Mouse (Mus musculus): ENCODE data around the gene Tmem252.

Tmem252 gene

GRCm38 (mm10) chr19:24673762-24674161, at the start of gene Tmem252:
Gene Tmem252, plus strand, starts transcription at chr19:24674008.
- no peak for ATAC-seq (ENCODE audit: insufficient number of reproducible peaks, low FRiP score, low TSS enrichment)

GRCm38 (mm10) chr19:24628049-24628448, 45.8 kb upstream of the Tmem252 start:
- ATAC-seq (ENCODE audit: insufficient number of reproducible peaks, low FRiP score, low TSS enrichment) = no peak

GRCm38 (mm10) chr19:24633008-24633407, 40.8 kb upstream of the Tmem252 start:
- no peak for ATAC-seq (ENCODE audit: insufficient number of reproducible peaks, low FRiP score, low TSS enrichment)

GRCm38 (mm10) chr19:24634602-24635001, 39.2 kb upstream of the Tmem252 start:
- ATAC-seq (ENCODE audit: insufficient number of reproducible peaks, low FRiP score, low TSS enrichment) = peak; percentile 66

GRCm38 (mm10) chr19:24636616-24637015, 37.2 kb upstream of the Tmem252 start:
- ATAC-seq (ENCODE audit: insufficient number of reproducible peaks, low FRiP score, low TSS enrichment) = no peak

- ATAC-seq (ENCODE audit: insufficient number of reproducible peaks, low FRiP score, low TSS enrichment) = no peak
Observed at GRCm38 (mm10) chr19:24637988-24638387, 35.8 kb upstream of the Tmem252 start.

- ATAC-seq (ENCODE audit: insufficient number of reproducible peaks, low FRiP score, low TSS enrichment) = no peak
Observed at GRCm38 (mm10) chr19:24640982-24641381, 32.8 kb upstream of the Tmem252 start.

GRCm38 (mm10) chr19:24644971-24645370, 28.8 kb upstream of the Tmem252 start:
- ATAC-seq (ENCODE audit: insufficient number of reproducible peaks, low FRiP score, low TSS enrichment) = no peak

- ATAC-seq (ENCODE audit: insufficient number of reproducible peaks, low FRiP score, low TSS enrichment) = no peak
Observed at GRCm38 (mm10) chr19:24646162-24646829, 27.5 kb upstream of the Tmem252 start.

- no peak for ATAC-seq (ENCODE audit: insufficient number of reproducible peaks, low FRiP score, low TSS enrichment)
Observed at GRCm38 (mm10) chr19:24648016-24648415, 25.8 kb upstream of the Tmem252 start.

- no peak for ATAC-seq (ENCODE audit: insufficient number of reproducible peaks, low FRiP score, low TSS enrichment)
Observed at GRCm38 (mm10) chr19:24650428-24650827, 23.4 kb upstream of the Tmem252 start.

GRCm38 (mm10) chr19:24651595-24651994, 22.2 kb upstream of the Tmem252 start:
- no peak for ATAC-seq (ENCODE audit: insufficient number of reproducible peaks, low FRiP score, low TSS enrichment)

GRCm38 (mm10) chr19:24652342-24653019, 21.3 kb upstream of the Tmem252 start:
- no peak for ATAC-seq (ENCODE audit: insufficient number of reproducible peaks, low FRiP score, low TSS enrichment)

GRCm38 (mm10) chr19:24653230-24653799, 20.5 kb upstream of the Tmem252 start:
- no peak for ATAC-seq (ENCODE audit: insufficient number of reproducible peaks, low FRiP score, low TSS enrichment)

- ATAC-seq (ENCODE audit: insufficient number of reproducible peaks, low FRiP score, low TSS enrichment) = no peak
Observed at GRCm38 (mm10) chr19:24656981-24657380, 16.8 kb upstream of the Tmem252 start.

GRCm38 (mm10) chr19:24662346-24662745, 11.5 kb upstream of the Tmem252 start:
- no peak for ATAC-seq (ENCODE audit: insufficient number of reproducible peaks, low FRiP score, low TSS enrichment)

GRCm38 (mm10) chr19:24665771-24666170, 8.0 kb upstream of the Tmem252 start:
- ATAC-seq (ENCODE audit: insufficient number of reproducible peaks, low FRiP score, low TSS enrichment) = no peak

GRCm38 (mm10) chr19:24667527-24667926, 6.3 kb upstream of the Tmem252 start:
- no peak for ATAC-seq (ENCODE audit: insufficient number of reproducible peaks, low FRiP score, low TSS enrichment)

- no peak for ATAC-seq (ENCODE audit: insufficient number of reproducible peaks, low FRiP score, low TSS enrichment)
Observed at GRCm38 (mm10) chr19:24671571-24671970, 2.2 kb upstream of the Tmem252 start.

GRCm38 (mm10) chr19:24672366-24672960, 1.3 kb upstream of the Tmem252 start:
- ATAC-seq (ENCODE audit: insufficient number of reproducible peaks, low FRiP score, low TSS enrichment) = no peak

- ATAC-seq (ENCODE audit: insufficient number of reproducible peaks, low FRiP score, low TSS enrichment) = no peak
Observed at GRCm38 (mm10) chr19:24673331-24673730, 477 bp upstream of the Tmem252 start.
